Mouse (Mus musculus) erythroblast, embryonic 14.5 days (primary cell): ENCODE results near the gene Dnm3.

Source experiments
- GATA1 ChIP-seq: IDR thresholded peaks from 2 replicates; pipeline ENCODE4 v1.6.1; 2012; ENCODE audit warnings: low read length, inconsistent platforms, mixed read lengths
- TAL1 ChIP-seq: IDR thresholded peaks from 3 replicates; pipeline ENCODE4 v1.6.1; 2012; ENCODE audit warnings: low read length, inconsistent platforms, mixed read lengths

DNA sequence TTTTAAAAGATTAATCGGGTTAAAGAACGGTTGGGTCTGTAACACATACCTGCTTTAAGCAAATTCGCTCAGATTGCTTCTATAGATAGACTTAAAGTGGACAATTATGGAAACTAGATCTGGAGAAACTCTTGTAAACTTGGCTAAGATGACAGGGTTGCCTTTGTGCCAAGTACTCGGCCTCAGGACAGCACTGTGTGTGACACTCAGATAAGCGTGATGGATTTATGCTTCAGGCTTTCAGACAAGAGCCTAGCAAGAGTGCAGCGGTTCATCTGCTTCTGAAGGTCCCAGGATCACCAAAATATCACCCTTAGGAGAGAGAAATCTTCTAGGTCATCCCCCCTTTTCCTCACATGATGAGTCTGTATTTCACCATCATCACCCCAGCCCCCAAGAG is 277.4 kb downstream of the Dnm3 start:
- no peak for TF ChIP-seq TAL1
- no peak for TF ChIP-seq GATA1
